Mouse (Mus musculus) cortical plate, adult 2 months (tissue): ENCODE data around the gene Rexo1.

ENCODE experiments used
- CTCF ChIP-seq: fragments of 200-500 bp; IDR thresholded peaks from 2 replicates; pipeline ENCODE4 v1.5.1; 2011; ENCODE audit warnings: mild to moderate bottlenecking, control low read depth, low read length; ENCODE audit not compliant: insufficient read depth; ENCODE audit errors: extremely low read depth
- POLR2A ChIP-seq: fragments of 200-500 bp; IDR thresholded peaks from 2 replicates; pipeline ENCODE4 v1.6.1; 2011; ENCODE audit warnings: mild to moderate bottlenecking, low read length, control low read depth; ENCODE audit not compliant: insufficient read depth; ENCODE audit errors: extremely low read depth

- TF ChIP-seq CTCF (no peak), POLR2A (no peak)
Observed at GRCm38 (mm10) chr10:80504724-80505123, 56.6 kb downstream of the Rexo1 start.
